Mouse (Mus musculus) cerebellum, adult 2 months (tissue): ENCODE results near the gene Adam23.

Experiments used
- CTCF ChIP-seq: fragments of 200-500 bp; IDR thresholded peaks from 2 replicates; pipeline ENCODE4 v1.5.1; 2011; ENCODE audit warnings: low read depth, mild to moderate bottlenecking, control low read depth, low read length, moderate library complexity, borderline replicate concordance; ENCODE audit not compliant: insufficient read depth
- POLR2A ChIP-seq: fragments of 200-500 bp; IDR thresholded peaks from 2 replicates; pipeline ENCODE4 v1.6.1; 2011; ENCODE audit warnings: low read length, control low read depth, borderline replicate concordance; ENCODE audit not compliant: insufficient read depth

- no peak for TF ChIP-seq POLR2A
- TF ChIP-seq CTCF: no peak
Measured at GRCm38 (mm10) chr1:63484646-63485045, 39.0 kb downstream of the Adam23 start.
